Mouse (Mus musculus): ENCODE results near the gene Adra2b. TPM values are rescaled to one million over a fixed set of nuclear protein-coding genes. Genes with fewer than 3 reads are reported as not detected.
A peak's percentile ranks its signal among the peaks of the same experiment; 100 is the strongest.

The Adra2b gene
- polyA plus RNA-seq (2014; fragmentation: Nextera tagmentation; extraction: Ambion mirVana) = 0.64 and 0.98 TPM in 2 replicates

GRCm38 (mm10) chr2:127362459-127363281 is at the start of gene Adra2b:
TSS of gene Adra2b (plus strand) at chr2:127363208.
- Histone ChIP-seq H3K27me3 (ENCODE audit: control insufficient read depth, insufficient read depth, low read length) (peaks cover 23% of the 10 kb centered on the region), H3K4me2 (replicated peaks; ENCODE audit: low read depth, low read length) (peak within 1 kb of the TSS; percentile 65), H3K4me1 (ENCODE audit: control insufficient read depth, insufficient read depth, low read length) (peaks cover 10% of the 10 kb centered on the region; the same call in 1 of the 2 replicates), H3K36me3 (ENCODE audit: control insufficient read depth, insufficient read depth, low read length) (no peaks in the 10 kb centered on the region), H3K27ac (ENCODE audit: low read length) (no peak within 1 kb of the TSS), H3K9ac (replicated peaks; ENCODE audit: low read depth, low read length) (no peak within 1 kb of the TSS), H3K4me3 (ENCODE audit: low read depth, low read length) (peak within 1 kb of the TSS; percentile 37), H3K9me3 (ENCODE audit: control insufficient read depth, low read depth, low read length) (no peaks in the 10 kb centered on the region)
- peak; percentile 80 for ATAC-seq (ENCODE audit: insufficient number of reproducible peaks, insufficient read depth, low FRiP score, low read depth)
- WGBS = 1% methylated on average over 48 of the region's 49 CpGs

- H3K4me3 ChIP-seq (ENCODE audit: low read depth, low read length) = no peak overlapping the region
- WGBS = 60% methylated on average over 4 of the region's 4 CpGs
- no peaks in the 10 kb centered on the region for H3K9me3 ChIP-seq (ENCODE audit: control insufficient read depth, low read depth, low read length)
- no peak for ATAC-seq (ENCODE audit: insufficient number of reproducible peaks, insufficient read depth, low FRiP score, low read depth)
- no peaks in the 10 kb centered on the region for H3K4me1 ChIP-seq (ENCODE audit: control insufficient read depth, insufficient read depth, low read length)
- no peaks in the 10 kb centered on the region for H3K27me3 ChIP-seq (ENCODE audit: control insufficient read depth, insufficient read depth, low read length)
- no peaks in the 10 kb centered on the region for H3K36me3 ChIP-seq (ENCODE audit: control insufficient read depth, insufficient read depth, low read length)
- no peak overlapping the region for H3K9ac ChIP-seq (replicated peaks; ENCODE audit: low read depth, low read length)
- H3K27ac ChIP-seq (ENCODE audit: low read length) = no peak overlapping the region
- H3K4me2 ChIP-seq (replicated peaks; ENCODE audit: low read depth, low read length) = no peak overlapping the region
Observed at GRCm38 (mm10) chr2:127313878-127314277, 49.1 kb upstream of the Adra2b start.

GRCm38 (mm10) chr2:127314467-127315154 is 48.4 kb upstream of the Adra2b start:
- H3K4me3 ChIP-seq (ENCODE audit: low read depth, low read length) = no peak overlapping the region
- no peak overlapping the region for H3K9ac ChIP-seq (replicated peaks; ENCODE audit: low read depth, low read length)
- 76% methylated on average over 6 of the region's 6 CpGs for WGBS
- ATAC-seq (ENCODE audit: insufficient number of reproducible peaks, insufficient read depth, low FRiP score, low read depth) = no peak
- no peaks in the 10 kb centered on the region for H3K36me3 ChIP-seq (ENCODE audit: control insufficient read depth, insufficient read depth, low read length)
- H3K4me1 ChIP-seq (ENCODE audit: control insufficient read depth, insufficient read depth, low read length) = no peaks in the 10 kb centered on the region
- no peaks in the 10 kb centered on the region for H3K27me3 ChIP-seq (ENCODE audit: control insufficient read depth, insufficient read depth, low read length)
- H3K9me3 ChIP-seq (ENCODE audit: control insufficient read depth, low read depth, low read length) = no peaks in the 10 kb centered on the region
- no peak overlapping the region for H3K4me2 ChIP-seq (replicated peaks; ENCODE audit: low read depth, low read length)
- H3K27ac ChIP-seq (ENCODE audit: low read length) = no peak overlapping the region

GRCm38 (mm10) chr2:127315155-127315470 is 47.9 kb upstream of the Adra2b start:
- no peak for ATAC-seq (ENCODE audit: insufficient number of reproducible peaks, insufficient read depth, low FRiP score, low read depth)
- H3K4me3 ChIP-seq (ENCODE audit: low read depth, low read length) = no peak overlapping the region
- WGBS = 95% methylated on average over 1 of the region's 1 CpGs

GRCm38 (mm10) chr2:127316431-127316830 is 46.6 kb upstream of the Adra2b start:
- no peak overlapping the region for H3K4me3 ChIP-seq (ENCODE audit: low read depth, low read length)
- H3K9ac ChIP-seq (replicated peaks; ENCODE audit: low read depth, low read length) = no peak overlapping the region
- no peak overlapping the region for H3K27ac ChIP-seq (ENCODE audit: low read length)
- H3K4me2 ChIP-seq (replicated peaks; ENCODE audit: low read depth, low read length) = no peak overlapping the region
- no peaks in the 10 kb centered on the region for H3K4me1 ChIP-seq (ENCODE audit: control insufficient read depth, insufficient read depth, low read length)
- H3K36me3 ChIP-seq (ENCODE audit: control insufficient read depth, insufficient read depth, low read length) = no peaks in the 10 kb centered on the region
- H3K9me3 ChIP-seq (ENCODE audit: control insufficient read depth, low read depth, low read length) = no peaks in the 10 kb centered on the region
- no peak for ATAC-seq (ENCODE audit: insufficient number of reproducible peaks, insufficient read depth, low FRiP score, low read depth)
- H3K27me3 ChIP-seq (ENCODE audit: control insufficient read depth, insufficient read depth, low read length) = no peaks in the 10 kb centered on the region
- whole genome bisulfite sequencing = 74% methylated on average over 5 of the region's 5 CpGs

More at GRCm38 (mm10) chr2:127315155-127315470, 47.9 kb upstream of the Adra2b start:
- no peak overlapping the region for H3K9ac ChIP-seq (replicated peaks; ENCODE audit: low read depth, low read length)
- H3K36me3 ChIP-seq (ENCODE audit: control insufficient read depth, insufficient read depth, low read length) = no peaks in the 10 kb centered on the region
- H3K4me2 ChIP-seq (replicated peaks; ENCODE audit: low read depth, low read length) = no peak overlapping the region
- H3K27ac ChIP-seq (ENCODE audit: low read length) = no peak overlapping the region
- no peaks in the 10 kb centered on the region for H3K4me1 ChIP-seq (ENCODE audit: control insufficient read depth, insufficient read depth, low read length)
- no peaks in the 10 kb centered on the region for H3K9me3 ChIP-seq (ENCODE audit: control insufficient read depth, low read depth, low read length)
- H3K27me3 ChIP-seq (ENCODE audit: control insufficient read depth, insufficient read depth, low read length) = no peaks in the 10 kb centered on the region

GRCm38 (mm10) chr2:127318136-127318535 is 44.9 kb upstream of the Adra2b start:
- no peaks in the 10 kb centered on the region for H3K4me1 ChIP-seq (ENCODE audit: control insufficient read depth, insufficient read depth, low read length)
- H3K27ac ChIP-seq (ENCODE audit: low read length) = no peak overlapping the region
- no peaks in the 10 kb centered on the region for H3K27me3 ChIP-seq (ENCODE audit: control insufficient read depth, insufficient read depth, low read length)
- no peak overlapping the region for H3K4me2 ChIP-seq (replicated peaks; ENCODE audit: low read depth, low read length)
- 81% methylated on average over 4 of the region's 4 CpGs for WGBS
- no peaks in the 10 kb centered on the region for H3K9me3 ChIP-seq (ENCODE audit: control insufficient read depth, low read depth, low read length)
- ATAC-seq (ENCODE audit: insufficient number of reproducible peaks, insufficient read depth, low FRiP score, low read depth) = no peak
- H3K4me3 ChIP-seq (ENCODE audit: low read depth, low read length) = no peak overlapping the region
- H3K9ac ChIP-seq (replicated peaks; ENCODE audit: low read depth, low read length) = no peak overlapping the region
- H3K36me3 ChIP-seq (ENCODE audit: control insufficient read depth, insufficient read depth, low read length) = no peaks in the 10 kb centered on the region

- WGBS = 71% methylated on average over 4 of the region's 4 CpGs
- no peak overlapping the region for H3K9ac ChIP-seq (replicated peaks; ENCODE audit: low read depth, low read length)
- H3K27me3 ChIP-seq (ENCODE audit: control insufficient read depth, insufficient read depth, low read length) = no peaks in the 10 kb centered on the region
- H3K36me3 ChIP-seq (ENCODE audit: control insufficient read depth, insufficient read depth, low read length) = no peaks in the 10 kb centered on the region
- no peak overlapping the region for H3K27ac ChIP-seq (ENCODE audit: low read length)
- no peak for ATAC-seq (ENCODE audit: insufficient number of reproducible peaks, insufficient read depth, low FRiP score, low read depth)
- H3K4me1 ChIP-seq (ENCODE audit: control insufficient read depth, insufficient read depth, low read length) = no peaks in the 10 kb centered on the region
- H3K4me3 ChIP-seq (ENCODE audit: low read depth, low read length) = no peak overlapping the region
- H3K4me2 ChIP-seq (replicated peaks; ENCODE audit: low read depth, low read length) = no peak overlapping the region
- no peaks in the 10 kb centered on the region for H3K9me3 ChIP-seq (ENCODE audit: control insufficient read depth, low read depth, low read length)
Observed at GRCm38 (mm10) chr2:127319071-127319470, 43.9 kb upstream of the Adra2b start.

GRCm38 (mm10) chr2:127322671-127323285 is 40.2 kb upstream of the Adra2b start:
- Histone ChIP-seq H3K9ac (replicated peaks; ENCODE audit: low read depth, low read length) (no peak overlapping the region), H3K4me3 (ENCODE audit: low read depth, low read length) (no peak overlapping the region), H3K27ac (ENCODE audit: low read length) (no peak overlapping the region), H3K4me2 (replicated peaks; ENCODE audit: low read depth, low read length) (no peak overlapping the region), H3K36me3 (ENCODE audit: control insufficient read depth, insufficient read depth, low read length) (no peaks in the 10 kb centered on the region), H3K4me1 (ENCODE audit: control insufficient read depth, insufficient read depth, low read length) (no peaks in the 10 kb centered on the region), H3K27me3 (ENCODE audit: control insufficient read depth, insufficient read depth, low read length) (no peaks in the 10 kb centered on the region), H3K9me3 (ENCODE audit: control insufficient read depth, low read depth, low read length) (no peaks in the 10 kb centered on the region)
- no peak for ATAC-seq (ENCODE audit: insufficient number of reproducible peaks, insufficient read depth, low FRiP score, low read depth)
- WGBS = 73% methylated on average over 6 of the region's 6 CpGs
